Mouse (Mus musculus) left cerebral cortex, postnatal 36 days (tissue): ENCODE measurements at regions not wholly inside any gene's neighbourhood (a gene's known extent, or its start where the extent isn't known, plus 50 kb on each side); places are given as distances from the start of the nearest gene placed in this dataset.

Experiments
- DNase-seq, 2 experiments: peaks; one replicate each; pipeline ENCODE4 v3.0.0; 2021 to 2022; ENCODE audit warnings: low spot score in 2 of 2, mixed read lengths in 1 of 2
- intact Hi-C: fragments of 180-260 bp; cut with DNase I; formaldehyde crosslinking; loops from one replicate; pipeline ENCODE4 v1.15.1; 2025

DNA sequence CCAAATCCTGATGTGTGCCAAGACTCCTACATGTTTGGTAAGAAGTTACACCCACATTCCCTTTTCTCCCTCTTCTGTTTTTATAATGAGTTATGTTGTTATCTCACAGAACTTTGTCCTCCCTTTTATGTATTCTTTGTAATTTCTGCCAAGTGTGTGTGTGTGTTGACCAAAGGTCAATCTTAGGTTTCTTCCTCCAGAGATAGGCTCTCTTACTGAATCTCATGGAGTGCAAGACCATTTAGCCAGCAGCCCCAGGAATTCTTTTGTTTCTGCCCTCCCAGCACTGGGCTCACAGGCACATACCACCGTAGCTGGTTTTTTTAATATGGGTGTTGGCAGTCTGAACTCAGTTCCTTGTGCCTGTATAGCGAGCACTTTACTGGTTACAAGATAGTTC, 119.8 kb upstream of the Pmfbp1 start:
- intact Hi-C loops: no loop called here
- DNase-seq: no peak

DNA sequence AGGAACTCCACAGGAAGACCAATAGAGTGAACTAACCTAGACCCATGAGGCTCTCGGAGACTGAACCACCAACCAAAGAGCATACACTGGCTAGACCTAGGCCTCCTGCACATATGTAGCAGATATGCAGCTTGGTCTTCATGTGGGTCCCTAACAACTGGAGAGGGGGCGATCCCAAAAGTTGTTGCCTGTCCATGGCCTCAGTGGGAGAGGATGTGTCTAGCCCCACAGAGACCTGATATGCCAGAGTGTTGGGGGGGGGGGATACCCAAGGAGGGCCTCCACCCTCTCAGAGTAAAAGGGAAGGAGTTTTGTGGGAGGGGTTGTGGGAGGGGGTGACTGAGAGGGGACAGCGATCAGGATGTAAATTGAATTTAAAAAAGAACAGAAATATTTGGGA, 108.9 kb upstream of the Pmfbp1 start:
- no peak for DNase-seq
- intact Hi-C loops: no loop called here

DNA sequence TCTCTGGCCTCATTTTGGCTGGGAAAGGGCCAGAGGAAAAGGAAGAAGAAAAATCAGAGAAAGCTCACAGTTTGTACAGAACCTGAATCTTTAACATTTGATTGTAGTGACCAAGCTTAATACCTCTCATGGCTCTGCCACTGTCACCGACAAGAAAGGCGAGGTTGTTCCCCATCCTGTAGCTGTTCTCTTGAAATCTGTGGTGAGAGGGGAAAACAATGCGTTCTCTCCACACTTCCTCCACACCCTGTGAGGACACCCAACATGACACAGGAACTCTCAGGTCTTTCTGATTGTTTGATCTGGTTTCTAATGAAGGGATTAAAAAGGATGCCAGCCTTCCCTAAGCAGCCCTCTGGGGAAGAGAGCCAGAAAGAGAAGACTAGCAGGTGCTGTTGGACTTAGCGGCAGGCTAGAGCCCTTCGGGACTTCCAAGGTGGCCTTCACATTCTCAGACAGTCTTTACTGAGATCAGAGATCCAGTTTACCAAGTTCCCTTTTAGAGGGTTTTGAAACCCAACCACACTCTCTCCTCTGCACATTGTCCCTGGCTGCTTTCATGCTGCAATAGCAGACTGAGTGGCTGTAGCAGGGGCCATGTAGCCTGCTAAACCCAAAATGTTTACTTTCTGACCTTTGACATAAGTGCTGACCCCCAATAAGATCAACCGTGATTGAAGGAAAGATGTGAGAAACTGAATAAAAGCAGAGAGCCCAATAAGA, 98.5 kb upstream of the Pmfbp1 start:
- no peak for DNase-seq
- intact Hi-C loops: no loop called here

DNA sequence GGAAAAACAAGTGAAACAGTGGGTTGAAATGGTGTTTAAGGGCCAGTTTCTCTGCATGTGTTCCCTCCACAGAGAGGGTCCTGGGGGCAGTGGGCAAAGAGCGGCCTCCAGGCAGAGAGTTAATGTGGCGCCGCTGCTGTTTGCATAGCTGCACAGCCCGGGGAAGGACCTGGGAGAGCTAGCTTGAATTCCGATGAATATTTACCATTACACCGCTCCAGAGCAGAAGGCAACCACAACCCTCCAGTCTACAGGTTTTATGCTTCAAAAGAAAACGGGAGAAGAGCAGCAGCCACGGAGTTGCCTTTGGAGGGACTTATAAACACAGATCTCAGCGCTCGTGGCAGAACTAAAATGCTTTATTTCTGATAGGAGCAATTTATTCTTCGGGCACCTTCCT, 94.2 kb upstream of the Pmfbp1 start:
- no peak for DNase-seq
- intact Hi-C loops: no loop called here

DNA sequence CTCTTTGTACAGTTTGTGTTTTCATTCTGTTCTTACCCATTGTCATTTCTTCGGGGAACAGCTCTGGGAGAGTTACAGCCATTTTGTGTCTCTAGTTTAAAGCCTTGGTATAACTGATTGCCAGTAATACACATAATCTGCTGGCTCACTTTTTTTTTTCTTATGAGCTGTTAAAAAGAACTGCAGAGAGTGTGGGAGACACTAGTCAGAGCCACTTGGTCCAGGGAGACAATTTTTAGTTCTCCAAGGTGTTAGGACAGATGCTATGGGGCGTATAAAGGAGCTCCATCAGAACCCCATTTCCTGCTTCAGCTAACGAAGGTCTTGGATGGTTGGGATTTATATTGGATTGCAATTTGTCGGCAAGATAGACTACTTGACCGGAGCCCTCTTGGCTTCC, 93.6 kb upstream of the Pmfbp1 start:
- DNase-seq: no peak
- intact Hi-C loops: no loop called here

DNA sequence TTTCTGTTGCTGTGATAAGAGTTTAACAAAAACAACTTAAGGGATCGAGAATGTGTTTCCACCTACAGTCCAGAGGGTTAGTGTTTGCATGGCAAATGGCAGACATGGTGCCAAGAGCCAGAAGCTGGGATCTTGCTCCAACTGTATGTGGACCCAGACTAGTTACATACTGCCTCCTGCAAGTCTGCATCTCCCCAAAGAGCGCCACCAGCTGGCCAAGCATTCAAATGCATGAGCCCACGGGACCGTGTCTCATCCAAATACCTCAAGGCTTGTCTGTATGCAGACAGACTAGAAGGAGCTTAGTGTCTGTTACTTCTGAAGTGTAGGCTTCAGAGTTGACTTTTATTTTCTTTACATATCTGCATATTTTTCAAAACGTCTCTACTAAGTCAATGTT, 85.9 kb upstream of the Pmfbp1 start:
- intact Hi-C loops: no loop called here
- DNase-seq: no peak

DNA sequence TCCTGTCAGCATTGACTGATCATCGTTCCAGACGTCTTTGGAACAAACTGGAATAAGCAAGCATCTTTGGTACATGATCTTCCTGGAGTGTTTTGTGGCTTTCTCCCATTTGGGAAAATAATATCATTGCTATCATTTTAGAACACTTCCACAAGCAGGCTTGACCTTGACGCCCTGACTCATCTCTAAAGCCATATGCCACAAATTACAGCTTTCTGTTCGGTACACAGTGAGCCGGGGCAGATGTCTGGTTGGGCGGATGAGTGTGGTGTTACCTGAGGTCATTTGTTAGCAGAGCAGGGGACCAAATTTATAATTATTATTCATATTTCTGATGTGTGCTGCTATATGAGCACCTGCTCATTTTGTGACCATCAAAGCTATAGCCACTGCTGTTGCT, 83.3 kb upstream of the Pmfbp1 start:
- intact Hi-C loops: loop anchor here (10.0 kb wide), 1 partner anchor 1806 kb away; no protein-coding TSS in a partner anchor
- no peak for DNase-seq

DNA sequence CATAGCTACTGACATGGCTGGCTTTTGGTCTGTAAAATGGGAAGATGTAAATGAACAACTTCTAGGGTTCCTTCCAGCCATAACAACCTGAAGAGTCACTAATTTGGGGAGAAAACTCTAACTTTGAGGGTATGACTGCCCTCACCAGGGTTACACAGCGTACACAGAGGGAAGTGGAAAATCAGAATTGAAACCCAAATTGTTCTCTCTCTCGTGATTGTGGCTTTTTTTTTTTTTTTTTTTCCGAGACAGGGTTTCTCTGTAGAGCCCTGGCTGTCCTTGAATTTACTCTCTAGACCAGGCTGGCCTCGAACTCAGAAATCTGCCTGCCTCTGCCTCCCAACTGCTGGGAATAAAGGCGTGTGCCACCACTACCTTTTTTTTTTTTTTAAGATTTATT, 80.4 kb upstream of the Pmfbp1 start:
- DNase-seq: no peak
- intact Hi-C loops: loop anchor here (10.0 kb wide), 1 partner anchor 1809 kb away; no protein-coding TSS in a partner anchor

DNA sequence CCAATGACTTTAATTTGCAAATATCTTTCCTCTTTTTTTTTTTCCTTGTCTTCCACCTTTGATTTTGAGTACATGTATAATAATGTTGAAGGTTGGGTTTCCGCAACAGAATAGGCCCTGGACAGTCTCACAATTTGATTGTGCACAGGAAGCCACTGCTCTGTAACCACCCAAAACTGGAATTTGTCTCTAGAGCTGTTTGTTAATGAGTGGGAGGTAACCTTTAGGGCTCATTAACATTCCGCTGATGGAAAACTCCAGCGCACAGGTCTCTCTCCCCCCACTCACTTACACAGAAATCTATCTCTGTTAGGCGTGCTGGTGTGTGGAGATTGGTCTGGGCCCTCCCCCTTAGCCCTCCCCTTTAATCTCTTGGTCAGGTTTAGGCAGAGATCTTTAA, 78.5 kb upstream of the Pmfbp1 start:
- intact Hi-C loops: loop anchor here (5.0 to 10.0 kb wide), 5 partner anchors 47 to 1811 kb away; no protein-coding TSS in a partner anchor
- DNase-seq: no peak

DNA sequence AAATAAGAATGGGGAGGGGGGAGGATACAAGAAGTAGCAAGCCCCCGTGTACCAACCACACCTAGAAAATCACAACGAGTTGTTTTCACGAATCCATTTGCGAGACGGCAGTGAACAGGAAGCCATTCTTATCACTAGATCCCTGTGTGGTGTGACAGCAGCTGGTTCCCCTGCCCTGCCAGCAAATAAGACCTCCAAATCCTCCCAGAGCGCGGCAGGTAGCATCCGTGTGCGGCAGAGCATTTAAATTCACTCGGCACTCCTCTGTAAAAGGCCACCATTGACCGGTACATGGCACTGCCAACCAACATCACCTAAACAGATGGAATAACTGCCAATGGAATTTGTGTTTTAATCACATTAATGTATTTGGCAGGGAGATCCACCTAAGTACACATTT, 77.9 kb upstream of the Pmfbp1 start:
- intact Hi-C loops: loop anchor here (2.0 to 10.0 kb wide), 7 partner anchors 46 to 1811 kb away; no protein-coding TSS in a partner anchor

DNA sequence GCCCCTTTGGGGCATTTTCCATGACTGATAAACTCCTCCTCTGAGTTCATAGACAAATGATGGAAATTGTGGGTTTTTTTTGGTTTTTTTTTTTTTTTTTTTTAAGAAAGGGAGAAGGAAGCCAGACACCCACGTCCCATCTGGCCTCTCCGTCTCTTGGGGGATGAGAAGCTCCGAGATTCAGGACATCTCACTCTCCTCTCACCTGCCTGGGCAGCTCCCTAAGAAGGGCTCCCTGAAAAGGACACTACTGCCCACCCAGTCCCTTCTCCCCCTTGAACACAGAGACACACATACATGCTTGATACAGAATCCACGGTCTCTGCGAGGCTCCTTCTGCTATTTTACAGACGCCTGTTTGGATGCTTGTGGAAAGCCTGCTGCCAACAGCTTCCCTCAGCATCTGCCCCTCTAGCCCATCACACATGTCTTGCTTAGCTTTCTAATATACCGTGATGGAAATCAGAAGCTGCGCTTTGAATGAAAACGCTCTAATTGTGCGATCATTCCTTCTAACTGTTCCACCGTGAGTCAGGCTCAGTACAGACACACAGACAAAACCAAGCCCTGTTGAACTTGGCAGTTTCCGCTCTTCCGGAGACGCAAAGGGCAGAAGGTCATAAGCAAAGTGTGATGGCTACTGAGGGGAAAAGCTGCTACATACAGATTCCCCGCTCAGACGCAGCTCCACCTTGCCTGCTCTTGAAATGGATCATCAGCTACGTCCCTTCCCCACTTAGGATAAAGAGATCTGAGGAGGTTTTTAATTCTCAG, 77.3 kb upstream of the Pmfbp1 start:
- peak; percentile 59 to 60 for DNase-seq
- intact Hi-C loops: loop anchor here (2.0 to 10.0 kb wide), 7 partner anchors 46 to 1812 kb away; no protein-coding TSS in a partner anchor

More for the DNA sequence above, 77.9 kb upstream of the Pmfbp1 start:
- DNase-seq: peak in 1 of 2 experiments; percentile 34

DNA sequence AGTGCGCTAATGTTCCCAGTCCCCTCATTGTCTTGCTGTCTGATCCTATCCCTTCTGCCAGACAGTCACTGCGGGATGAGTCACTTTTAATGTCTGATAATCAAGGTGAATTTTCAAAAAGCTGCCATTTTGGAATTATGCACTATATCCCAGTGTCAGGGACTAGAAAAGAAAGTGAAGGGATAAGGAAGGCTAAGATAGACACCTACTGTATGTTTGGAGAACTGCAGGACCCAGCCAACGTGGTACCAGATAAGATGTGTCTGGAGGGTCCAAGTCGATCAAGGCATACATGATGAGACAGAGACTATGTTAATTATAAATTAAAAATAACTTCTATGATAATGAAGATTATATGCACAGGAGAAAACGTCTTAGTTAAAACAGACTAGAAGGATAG, 76.6 kb upstream of the Pmfbp1 start:
- peak; percentile 43 to 60 for DNase-seq
- intact Hi-C loops: loop anchor here (2.0 to 10.0 kb wide), 7 partner anchors 45 to 1812 kb away; no protein-coding TSS in a partner anchor

DNA sequence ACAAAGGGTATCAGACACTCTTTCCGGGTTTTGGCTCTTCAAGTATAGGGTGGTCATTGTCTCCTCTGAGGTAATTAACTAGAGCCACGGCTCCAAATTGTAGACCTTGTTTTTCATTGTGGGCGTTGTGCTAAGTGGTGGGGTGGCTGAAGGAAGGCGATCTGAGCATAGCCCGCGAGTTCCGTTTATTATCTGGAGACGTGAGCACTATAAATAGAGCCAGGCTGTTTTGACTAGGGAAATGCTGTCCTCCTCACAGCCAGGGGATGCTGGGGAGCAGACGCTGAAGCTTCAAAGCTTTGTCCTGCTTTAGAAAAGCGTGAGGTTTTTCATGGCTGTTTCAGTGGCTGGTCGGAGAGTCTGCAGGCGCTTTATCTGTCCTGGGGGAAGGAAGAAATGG, 75.9 kb upstream of the Pmfbp1 start:
- peak; percentile 33 to 37 for DNase-seq
- intact Hi-C loops: loop anchor here (2.0 to 10.0 kb wide), 7 partner anchors 44 to 1813 kb away; no protein-coding TSS in a partner anchor

DNA sequence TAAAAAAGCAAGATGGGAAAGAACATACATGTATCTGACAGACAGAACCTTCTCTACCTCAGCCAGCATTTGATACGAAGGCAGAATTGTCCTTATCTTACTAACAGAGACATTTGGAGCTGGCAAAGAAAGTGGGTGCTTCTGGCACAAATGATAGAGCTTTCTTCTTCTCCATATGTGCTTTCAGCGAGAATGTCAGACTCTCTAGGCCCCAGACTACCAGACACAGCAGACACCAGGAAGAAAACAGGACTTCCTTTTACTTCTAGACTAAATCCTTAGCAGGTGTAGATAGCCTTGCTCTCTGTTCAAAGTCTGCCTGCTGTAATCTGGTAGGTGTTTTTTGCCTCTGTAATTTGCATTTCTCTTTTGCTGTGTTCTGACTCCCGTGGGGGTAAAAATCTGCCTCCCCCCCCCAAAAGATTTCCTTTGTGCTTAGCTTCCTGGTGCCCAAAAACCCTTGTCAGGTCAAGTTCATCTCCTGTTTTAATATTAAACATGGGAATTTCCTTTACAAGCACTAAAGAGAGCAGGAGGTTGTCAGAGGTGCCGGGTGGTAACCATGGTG, 74.7 kb upstream of the Pmfbp1 start:
- intact Hi-C loops: loop anchor here (5.0 to 10.0 kb wide), 5 partner anchors 43 to 1814 kb away; no protein-coding TSS in a partner anchor
- peak in 1 of 2 experiments; percentile 30 for DNase-seq

DNA sequence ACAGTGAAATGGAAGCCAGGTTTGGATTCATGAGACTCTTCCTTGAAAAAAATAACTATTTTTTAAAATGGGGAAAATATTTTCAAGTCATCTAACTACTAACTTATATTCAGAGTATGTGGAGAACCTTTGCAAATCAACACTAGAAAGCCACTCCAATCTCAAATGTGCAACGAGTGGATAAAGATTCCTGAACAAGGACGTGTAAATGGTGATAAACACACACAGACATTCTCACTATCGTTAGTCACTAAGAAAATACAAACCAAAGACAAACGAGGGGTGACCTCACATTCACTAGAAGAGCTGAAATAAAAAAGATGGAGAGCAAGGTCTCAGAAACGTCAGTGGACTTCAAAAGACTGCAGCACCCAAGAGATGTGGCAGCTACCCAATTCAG, 69.8 kb upstream of the Pmfbp1 start:
- intact Hi-C loops: no loop called here

DNA sequence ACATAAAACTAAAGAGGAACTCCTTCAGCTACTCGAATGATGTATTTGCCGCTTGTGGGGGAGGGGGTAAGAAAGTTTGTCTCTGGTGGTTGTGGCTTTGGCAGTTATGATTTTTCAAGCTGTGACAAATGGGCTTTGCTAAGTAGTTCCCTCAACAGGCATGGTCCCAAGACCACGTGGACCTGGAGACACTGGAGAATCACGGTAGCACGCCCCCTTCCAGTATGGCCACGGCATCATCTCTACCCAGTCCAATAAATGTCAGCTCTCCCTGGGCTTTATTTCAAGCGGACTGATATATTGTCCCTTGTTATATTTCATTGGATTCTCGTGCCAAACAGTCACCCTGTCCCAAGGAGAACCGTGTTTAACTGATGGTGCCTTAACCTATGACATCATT, 65.3 kb upstream of the Pmfbp1 start:
- intact Hi-C loops: no loop called here
- no peak for DNase-seq

More for the DNA sequence above, 69.8 kb upstream of the Pmfbp1 start:
- no peak for DNase-seq

DNA sequence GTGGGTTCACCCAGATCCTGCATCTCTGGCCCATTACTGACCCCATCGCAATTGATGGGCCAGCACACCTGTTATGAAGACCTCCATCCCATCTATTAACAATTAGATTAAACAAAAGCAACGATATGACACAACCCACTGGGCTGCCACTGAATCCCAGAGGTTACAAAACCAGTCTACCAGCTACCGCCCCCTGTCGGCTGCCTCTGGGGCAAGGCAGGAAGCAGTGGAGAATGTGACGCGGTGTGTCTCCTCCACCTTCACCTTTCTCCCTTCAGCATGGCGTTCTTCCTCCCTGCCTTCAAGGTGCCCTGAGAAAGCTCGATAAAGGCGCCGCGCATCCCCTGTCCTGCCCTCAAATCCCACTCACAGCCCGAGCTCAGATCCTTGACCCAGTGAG, 59.3 kb upstream of the Pmfbp1 start:
- no peak for DNase-seq
- intact Hi-C loops: no loop called here

DNA sequence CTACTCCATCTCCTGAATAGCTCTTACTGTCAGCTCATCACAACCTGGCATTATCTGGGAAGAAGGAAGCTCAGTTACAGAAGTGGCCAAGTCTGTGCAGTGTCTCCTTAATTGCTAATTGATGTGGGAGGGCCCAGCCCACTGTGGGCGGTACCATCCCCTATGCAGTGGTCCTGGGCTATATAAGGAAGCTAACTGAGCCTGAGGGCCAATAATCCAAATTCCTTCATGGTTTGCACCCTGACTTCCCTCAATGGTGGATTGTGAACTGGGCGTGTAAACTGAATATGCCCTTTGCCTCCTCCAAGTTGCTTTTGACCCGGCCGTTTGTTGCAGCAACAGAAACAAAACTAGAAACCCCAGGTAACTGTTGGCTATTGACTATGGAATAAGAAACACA, 57.8 kb upstream of the Pmfbp1 start:
- intact Hi-C loops: no loop called here
- DNase-seq: no peak

DNA sequence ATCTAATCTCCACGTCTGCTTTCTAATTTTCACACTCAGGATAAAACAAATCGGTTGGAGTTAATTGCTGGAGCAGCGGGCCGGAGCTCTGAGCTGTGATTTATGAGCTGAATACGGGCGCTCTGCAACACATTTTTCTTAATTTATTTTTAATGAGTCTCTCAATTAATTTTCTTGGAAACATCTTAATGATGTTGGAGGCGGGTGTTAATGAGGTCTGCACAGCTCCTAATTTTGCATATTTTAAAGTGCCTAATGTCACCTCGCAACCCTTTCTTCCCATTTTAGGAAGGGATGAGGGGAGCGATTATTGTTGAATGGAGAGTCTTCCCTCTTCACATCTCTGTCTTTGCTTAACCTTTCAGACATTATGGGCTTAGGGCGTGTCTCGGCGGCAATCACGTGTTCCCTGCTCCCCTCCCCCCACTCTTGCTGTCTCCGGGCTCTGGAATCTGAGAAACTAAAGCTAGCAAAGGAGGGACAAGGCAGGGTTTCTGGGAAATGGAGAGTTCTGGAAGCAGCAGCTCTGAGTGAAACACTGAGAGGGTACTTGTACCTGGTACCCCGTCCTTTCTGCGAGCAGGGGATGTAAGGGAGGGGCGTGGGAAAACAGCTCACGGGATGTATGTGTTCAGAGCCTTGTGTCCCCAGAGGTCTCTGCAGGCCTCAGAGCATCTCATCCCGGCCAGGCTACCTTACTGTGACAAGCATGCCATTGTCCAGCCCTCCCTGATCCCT, 56.8 kb upstream of the Pmfbp1 start:
- intact Hi-C loops: no loop called here
- DNase-seq: peak in 1 of 2 experiments; percentile 29

DNA sequence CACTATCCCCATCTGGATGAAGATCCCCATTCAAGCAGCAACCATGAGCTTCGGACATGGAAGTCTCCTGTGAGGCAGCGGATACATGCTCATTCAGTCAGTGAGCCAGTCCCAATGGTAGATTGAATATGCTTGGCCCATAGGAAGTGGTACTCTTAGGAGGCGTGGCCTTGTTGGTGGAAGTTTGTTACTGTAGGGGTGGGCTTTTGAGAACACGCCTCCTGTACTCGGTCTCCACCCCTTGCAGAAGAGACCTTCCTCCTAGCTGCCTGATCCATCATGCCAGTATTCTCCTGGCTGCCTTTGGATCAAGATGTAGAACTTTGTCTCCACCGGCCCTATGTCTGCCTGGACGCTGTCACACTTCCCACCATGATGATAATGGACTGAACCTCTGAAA, 55.3 kb upstream of the Pmfbp1 start:
- intact Hi-C loops: no loop called here
- no peak for DNase-seq
